Mouse (Mus musculus): Measurements from ENCODE around the gene Tmem268. TPM values are rescaled to one million over a fixed set of nuclear protein-coding genes. Genes with fewer than 3 reads are reported as not detected.

Tmem268 gene
- total RNA-seq, 2 experiments from 2014 or later, result 0.42 to 2.0 TPM

DNA sequence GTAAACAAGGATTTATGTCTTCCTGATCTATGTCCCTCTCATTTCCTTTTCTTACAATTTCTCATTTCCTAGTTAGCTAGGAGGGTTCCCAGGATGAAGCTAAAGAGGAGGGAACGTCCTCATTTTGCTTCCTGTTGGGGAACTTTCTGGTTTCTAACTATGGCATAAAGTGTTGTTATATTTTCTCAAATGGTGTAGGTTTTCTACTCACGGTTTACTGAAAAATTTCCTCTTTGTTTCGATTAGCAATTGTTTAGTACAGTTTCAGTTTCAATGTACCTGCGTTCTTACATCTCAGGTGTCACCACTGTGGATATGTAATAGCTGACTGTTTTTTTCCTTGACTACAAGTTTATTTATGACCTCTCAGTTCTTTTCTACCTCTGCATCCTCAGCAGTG, 32.0 kb downstream of the Tmem268 start:
- no peak for ATAC-seq (replicated peaks; ENCODE audit: low FRiP score, poor library complexity, severe bottlenecking)

DNA sequence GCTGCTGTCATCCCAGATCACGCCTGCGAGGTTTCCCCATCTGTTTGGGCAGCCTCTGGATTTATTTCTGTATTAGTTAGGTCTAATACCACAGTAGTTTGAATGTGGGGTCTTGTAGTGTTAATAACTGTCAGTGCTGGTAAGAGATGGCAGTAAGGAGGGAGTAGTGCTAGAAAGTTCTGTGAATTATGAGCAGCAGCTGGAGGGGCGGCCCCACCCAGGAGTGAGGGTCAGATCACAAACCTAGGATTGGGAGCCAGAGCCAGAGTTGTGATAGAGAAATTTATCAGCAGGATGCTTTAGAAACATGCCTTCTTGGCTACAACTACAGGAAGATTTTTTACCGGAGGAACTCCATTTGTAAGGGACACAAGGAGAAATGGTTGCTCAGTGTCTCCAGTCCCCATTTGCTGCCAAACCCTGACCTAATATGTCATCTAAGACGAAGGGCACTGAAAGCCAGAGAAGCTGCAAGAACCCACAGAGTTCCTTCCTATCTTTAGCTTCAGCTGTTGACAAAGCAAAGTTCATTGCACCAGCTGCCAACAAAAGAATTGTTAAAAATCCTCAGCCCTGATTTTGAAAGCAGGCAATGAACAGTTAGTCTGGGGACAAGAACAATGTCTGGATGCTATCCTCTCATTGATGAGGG, 36.0 kb downstream of the Tmem268 start:
- ATAC-seq (replicated peaks; ENCODE audit: low FRiP score, poor library complexity, severe bottlenecking), result no peak

DNA sequence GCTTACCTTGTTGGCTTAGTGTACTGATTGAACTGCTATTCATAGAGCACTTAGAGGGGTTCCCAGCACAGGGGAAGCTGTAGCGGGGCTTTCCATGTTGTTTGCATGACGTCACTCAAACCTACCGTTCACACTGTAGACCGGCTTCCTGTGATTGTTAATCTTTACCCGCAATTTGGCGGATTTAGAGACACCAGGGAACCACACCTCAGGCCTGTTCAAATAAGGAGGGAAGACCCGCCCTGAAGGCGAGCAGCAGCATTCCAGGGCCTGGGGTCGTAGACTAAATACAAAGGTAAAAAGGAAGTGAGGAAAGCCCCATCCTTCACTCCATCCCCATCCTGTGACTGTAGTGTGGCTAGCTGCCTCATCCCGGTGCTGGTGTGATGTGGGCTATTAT, 36.7 kb downstream of the Tmem268 start:
- no peak for ATAC-seq (replicated peaks; ENCODE audit: low FRiP score, poor library complexity, severe bottlenecking)

DNA sequence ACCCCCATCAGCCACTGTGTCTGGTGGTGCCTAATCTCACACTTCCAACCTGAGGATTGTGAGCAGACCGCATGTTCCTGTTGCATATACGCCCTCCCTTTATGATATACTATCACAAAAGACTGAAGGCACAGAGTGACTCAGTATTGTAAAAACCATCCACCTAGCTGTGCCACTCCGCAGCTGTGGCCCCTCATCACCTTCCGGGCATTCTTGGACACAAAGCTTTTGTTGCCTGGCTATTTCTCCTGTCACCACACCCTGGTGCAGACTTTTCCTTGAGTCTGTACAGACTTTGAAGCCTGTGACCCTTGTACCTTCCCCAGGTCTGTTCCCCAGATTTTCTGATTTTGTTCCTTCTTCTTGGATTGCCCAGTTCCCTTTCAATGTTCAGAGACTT, 37.4 kb downstream of the Tmem268 start:
- ATAC-seq (replicated peaks; ENCODE audit: low FRiP score, poor library complexity, severe bottlenecking), result no peak

DNA sequence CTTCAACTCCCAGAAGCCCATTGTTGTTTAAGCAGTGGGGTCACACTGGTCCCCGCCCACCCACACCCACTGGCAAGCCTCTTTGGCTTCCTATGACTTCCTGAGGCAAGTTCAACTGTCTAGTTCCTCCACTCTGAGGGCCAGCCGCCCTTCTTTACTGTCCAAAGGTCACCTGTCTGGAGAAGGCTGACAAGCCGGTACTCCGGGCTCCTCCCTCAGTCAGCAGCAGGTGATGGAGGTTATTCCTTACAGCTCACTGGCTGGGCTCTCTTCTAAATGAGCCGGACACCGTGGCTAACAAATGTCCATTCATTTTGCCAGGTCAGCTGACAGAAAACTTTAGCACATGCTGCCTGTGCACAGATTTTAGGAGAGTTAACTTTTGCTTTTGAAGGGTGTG, 42.2 kb downstream of the Tmem268 start:
- ATAC-seq (replicated peaks; ENCODE audit: low FRiP score, poor library complexity, severe bottlenecking), result no peak

DNA sequence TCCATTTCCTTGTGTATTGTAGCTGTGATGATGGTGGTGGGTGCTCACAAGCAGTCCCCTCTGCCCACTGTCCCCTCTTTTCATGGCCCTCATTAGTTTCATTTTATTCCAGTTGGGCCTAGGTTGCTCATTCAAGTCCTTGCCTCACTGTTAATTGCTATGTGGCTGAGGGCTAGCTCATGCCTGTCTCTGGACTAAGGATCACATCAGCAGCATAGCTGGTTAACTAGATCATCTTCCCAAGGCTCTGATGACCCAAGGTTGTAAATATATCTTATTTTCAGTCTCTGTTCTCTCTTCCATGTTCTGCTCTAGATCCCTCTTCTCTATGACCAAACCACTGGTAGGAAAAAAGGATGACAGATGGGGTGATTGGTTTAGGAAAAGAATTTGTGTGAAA, 42.7 kb downstream of the Tmem268 start:
- ATAC-seq (replicated peaks; ENCODE audit: low FRiP score, poor library complexity, severe bottlenecking), result no peak

DNA sequence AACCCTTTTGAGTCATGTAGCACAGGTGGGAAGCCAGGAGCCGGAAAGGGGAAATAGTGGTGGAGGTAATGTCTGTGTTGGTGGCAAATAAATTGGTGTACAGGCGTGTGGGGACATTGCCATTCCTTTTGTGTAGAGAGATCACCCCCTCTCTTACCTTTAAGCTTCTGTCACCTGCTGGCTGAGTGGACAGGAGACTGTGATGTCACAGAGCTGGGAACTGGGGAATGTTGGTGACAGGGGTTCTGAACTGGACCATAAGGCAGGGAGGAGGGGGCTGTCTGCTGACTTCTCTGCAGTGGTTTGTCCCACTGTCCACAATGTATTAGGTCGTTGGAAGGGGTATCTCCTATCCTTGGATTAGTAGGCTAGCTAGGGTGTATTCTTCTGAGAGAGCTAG, 46.4 kb downstream of the Tmem268 start, which contains the start of gene Gm11213:
Gm11213 (minus strand) TSS at position 317 of the 400 bp plus-strand sequence.
- no peak for ATAC-seq (replicated peaks; ENCODE audit: low FRiP score, poor library complexity, severe bottlenecking)

DNA sequence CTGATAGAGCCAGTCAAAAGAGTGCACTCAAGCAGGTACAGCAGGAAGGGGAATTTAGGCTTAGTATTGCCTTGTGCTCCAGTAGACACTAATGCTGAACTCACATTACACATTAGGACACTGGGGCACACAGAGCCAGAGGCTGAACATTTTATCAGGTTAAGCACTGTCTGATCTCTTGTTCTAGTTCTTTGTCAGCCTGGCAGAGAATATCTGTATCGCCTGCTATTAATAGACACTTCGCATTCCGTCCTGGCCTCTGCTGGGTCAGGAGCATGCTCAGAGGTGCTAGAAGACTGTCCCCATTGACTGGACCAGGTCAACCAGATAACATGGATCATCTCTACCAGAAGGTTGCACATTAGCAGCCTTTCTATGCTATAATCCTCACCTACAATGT, 47.0 kb downstream of the Tmem268 start:
- ATAC-seq (replicated peaks; ENCODE audit: low FRiP score, poor library complexity, severe bottlenecking), result no peak

DNA sequence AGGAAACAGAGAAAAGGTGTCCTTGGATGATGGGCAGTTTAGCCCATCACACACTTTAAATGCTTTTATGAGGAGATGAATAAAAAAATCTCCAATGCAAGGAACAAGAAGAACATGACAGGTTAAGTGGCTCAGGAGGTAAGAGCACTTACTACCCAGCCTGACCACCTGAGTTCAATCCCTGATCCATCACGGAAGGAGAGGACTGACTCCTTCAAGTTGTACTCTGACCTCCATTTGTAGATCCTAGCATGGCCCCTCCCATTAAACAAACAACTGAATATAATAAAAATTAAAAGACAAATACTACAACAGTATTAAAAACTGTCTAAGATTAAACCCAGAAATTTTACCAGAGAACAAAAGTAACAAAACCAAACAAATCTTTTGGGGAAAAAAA, 47.4 kb downstream of the Tmem268 start:
- ATAC-seq (replicated peaks; ENCODE audit: low FRiP score, poor library complexity, severe bottlenecking), result no peak

DNA sequence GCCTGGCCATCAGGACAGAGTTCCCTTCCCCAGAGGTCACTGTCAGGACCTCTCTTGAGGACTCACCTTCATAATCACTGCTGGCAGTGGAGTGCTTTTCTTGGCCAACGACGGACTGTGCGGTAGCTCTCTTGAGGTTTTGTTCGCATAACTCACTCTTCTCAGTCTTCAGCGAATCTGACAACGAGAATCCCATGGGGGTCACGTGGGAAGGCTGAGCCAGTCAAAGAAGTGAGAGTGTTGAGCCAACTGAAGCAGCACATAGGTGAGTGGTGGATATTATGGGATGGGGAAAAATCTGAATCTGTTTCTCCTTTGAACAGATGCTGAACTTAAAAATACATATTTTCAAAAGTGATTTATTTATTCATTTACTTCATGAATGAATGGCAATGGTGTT, 49.8 kb downstream of the Tmem268 start:
- ATAC-seq (replicated peaks; ENCODE audit: low FRiP score, poor library complexity, severe bottlenecking), result no peak

DNA sequence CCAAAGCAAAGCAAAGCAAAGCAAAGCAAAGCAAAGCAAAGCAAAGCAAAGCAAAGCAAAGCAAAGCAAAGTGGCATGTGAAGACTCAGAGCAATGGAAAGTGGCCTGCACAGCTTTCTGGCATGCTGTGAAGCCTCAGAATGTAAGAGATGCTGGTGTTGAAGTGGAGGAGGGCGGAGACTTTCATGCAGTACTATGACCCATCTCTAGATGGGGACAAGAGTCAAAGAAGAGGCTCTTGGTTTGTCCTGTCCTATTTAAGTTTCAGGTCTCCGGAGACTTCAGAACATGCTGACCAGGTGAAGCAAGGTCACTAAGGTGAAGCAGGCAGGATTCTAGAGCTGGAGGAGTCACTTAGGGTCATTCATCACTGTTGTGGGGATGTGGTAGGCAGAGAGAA, 63.3 kb downstream of the Tmem268 start:
- no peak for ATAC-seq (replicated peaks; ENCODE audit: low FRiP score, poor library complexity, severe bottlenecking)

DNA sequence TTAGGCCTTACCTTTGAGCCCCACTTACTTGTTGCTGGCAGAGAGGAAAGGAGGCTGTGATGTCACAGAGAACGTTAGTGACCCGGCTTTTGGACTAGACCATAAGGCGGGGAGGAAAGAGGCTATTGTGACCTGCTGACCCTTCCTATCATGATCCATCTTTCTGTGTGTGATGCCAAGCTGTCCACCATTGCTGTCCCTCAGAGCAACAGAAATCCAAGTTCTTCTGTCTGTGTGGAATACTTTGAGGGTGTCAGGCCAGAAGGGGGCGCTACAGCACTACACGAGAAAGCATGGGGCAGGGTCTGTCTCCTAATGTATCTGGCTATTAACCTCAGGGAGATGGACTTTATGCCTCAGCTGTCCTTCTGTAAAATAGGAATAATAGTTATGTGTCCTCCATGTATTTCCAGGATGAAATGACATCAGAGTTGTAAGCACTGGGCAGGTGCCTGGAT, 63.8 kb downstream of the Tmem268 start, which contains the start of gene Tex48:
Tex48 (minus strand) TSS at position 51 of the 458 bp plus-strand sequence.
- ATAC-seq (replicated peaks; ENCODE audit: low FRiP score, poor library complexity, severe bottlenecking), result no peak

DNA sequence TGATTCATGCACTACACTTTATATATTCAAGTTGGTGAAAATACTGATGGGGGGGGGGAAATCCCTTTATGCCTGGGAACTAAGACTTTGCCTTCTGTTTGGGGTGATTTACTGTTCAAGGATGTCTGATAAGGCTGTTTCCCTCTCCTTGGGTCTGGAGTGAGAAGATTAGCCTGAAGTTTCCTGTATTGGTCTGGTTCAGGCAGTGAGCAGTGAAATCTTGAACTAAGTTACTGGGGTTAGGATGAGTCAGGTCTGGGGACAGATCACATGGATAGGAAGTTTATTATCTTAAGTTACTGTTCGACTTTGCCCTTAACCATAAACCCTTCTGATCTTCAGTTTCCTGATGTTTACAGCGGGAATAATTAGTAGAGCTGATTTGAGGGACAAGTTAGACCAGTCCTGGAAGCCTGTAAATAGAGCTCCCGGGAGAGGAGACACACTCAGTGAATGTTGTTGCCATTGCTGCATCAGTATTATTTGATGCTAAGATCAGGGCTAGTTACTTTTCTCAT, 67.0 kb downstream of the Tmem268 start:
- ATAC-seq (replicated peaks; ENCODE audit: low FRiP score, poor library complexity, severe bottlenecking), result no peak

DNA sequence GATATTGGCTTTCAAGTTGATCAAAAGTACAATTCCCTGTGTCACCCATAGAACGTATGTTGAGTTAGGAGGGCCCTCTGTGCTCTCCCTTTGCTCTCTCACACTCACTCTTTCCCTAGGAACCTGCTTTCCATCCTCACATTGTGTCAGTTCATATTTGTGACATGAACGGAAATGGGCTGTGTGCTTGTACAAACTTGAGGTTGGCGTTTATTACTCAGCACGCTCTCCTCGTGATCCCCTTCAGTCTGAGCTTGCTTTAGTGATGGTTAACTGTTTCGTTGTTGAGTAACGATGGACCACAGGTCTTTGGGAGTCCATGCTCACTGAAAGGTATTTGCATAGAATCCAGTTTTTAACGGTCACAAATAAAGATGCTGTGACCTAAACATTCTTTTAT, 68.5 kb downstream of the Tmem268 start:
- ATAC-seq (replicated peaks; ENCODE audit: low FRiP score, poor library complexity, severe bottlenecking), result no peak

DNA sequence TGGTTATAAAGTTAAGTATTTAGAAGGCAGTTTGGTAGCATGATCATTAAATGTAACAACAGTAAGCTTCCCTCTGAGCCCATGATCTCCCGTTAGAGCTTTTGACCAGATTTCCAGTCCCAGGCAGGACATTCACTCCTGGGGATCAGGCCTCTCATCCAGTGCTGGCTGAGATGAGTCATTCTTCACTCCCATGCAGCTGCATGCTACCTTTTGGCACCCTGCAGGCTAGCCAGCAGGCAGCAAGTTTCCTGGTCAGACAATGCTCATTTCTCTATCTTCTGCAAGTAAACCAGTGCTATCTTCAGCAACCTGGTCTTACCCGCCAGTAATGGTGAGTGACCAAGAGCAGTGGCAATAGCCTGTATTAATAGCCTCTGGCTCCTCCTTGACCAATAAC, 74.6 kb downstream of the Tmem268 start:
- no peak for ATAC-seq (replicated peaks; ENCODE audit: low FRiP score, poor library complexity, severe bottlenecking)

Other genes starting within 250 kb of the Tmem268 start
- gene Orm1, start 214.2 kb upstream of the Tmem268 start, total RNA-seq (2015; ENCODE audit: low replicate concordance), result 16.6 and 43.6 TPM in 2 replicates
- 5.5 and 23.5 TPM in 2 replicates for gene Orm1, start 214.2 kb upstream of the Tmem268 start, total RNA-seq (2017; ENCODE audit: low replicate concordance)
- not detected in 2 replicates for gene Orm3, start 202.6 kb upstream of the Tmem268 start, total RNA-seq (2015; ENCODE audit: low replicate concordance)
- not detected in 2 replicates for gene Orm3, start 202.6 kb upstream of the Tmem268 start, total RNA-seq (2017; ENCODE audit: low replicate concordance)
- gene Orm2, start 196.3 kb upstream of the Tmem268 start, total RNA-seq (2015; ENCODE audit: low replicate concordance), result not detected in 2 replicates
- gene Orm2, start 196.3 kb upstream of the Tmem268 start, total RNA-seq (2017; ENCODE audit: low replicate concordance), result not detected in 2 replicates
- gene Akna, start 155.4 kb upstream of the Tmem268 start, total RNA-seq (2015; ENCODE audit: low replicate concordance), result 18.7 and 26.4 TPM in 2 replicates
- 12.0 and 13.1 TPM in 2 replicates for gene Akna, start 155.4 kb upstream of the Tmem268 start, total RNA-seq (2017; ENCODE audit: low replicate concordance)
- gene Whrn, start 62.8 kb upstream of the Tmem268 start, total RNA-seq (2015; ENCODE audit: low replicate concordance), result 0.84 TPM in 1 of 2 replicates, not detected in the other
- 0.77 TPM in 1 of 2 replicates, not detected in the other for gene Whrn, start 62.8 kb upstream of the Tmem268 start, total RNA-seq (2017; ENCODE audit: low replicate concordance)
- gene Atp6v1g1, start 14.0 kb upstream of the Tmem268 start, total RNA-seq (2015; ENCODE audit: low replicate concordance), result 83.0 and 91.2 TPM in 2 replicates
- gene Atp6v1g1, start 14.0 kb upstream of the Tmem268 start, total RNA-seq (2017; ENCODE audit: low replicate concordance), result 52.5 and 69.6 TPM in 2 replicates
- gene Gm11213, start 46.5 kb downstream of the Tmem268 start, total RNA-seq (2015; ENCODE audit: low replicate concordance), result not detected in 2 replicates
- gene Gm11213, start 46.5 kb downstream of the Tmem268 start, total RNA-seq (2017; ENCODE audit: low replicate concordance), result not detected in 2 replicates
- gene Tex48, start 63.6 kb downstream of the Tmem268 start, total RNA-seq (2015; ENCODE audit: low replicate concordance), result not detected in 2 replicates
- not detected in 2 replicates for gene Tex48, start 63.6 kb downstream of the Tmem268 start, total RNA-seq (2017; ENCODE audit: low replicate concordance)
- not detected in 2 replicates for gene Gm11214, start 104.6 kb downstream of the Tmem268 start, total RNA-seq (2015; ENCODE audit: low replicate concordance)
- not detected in 2 replicates for gene Gm11214, start 104.6 kb downstream of the Tmem268 start, total RNA-seq (2017; ENCODE audit: low replicate concordance)
- gene Tnfsf15, start 186.3 kb downstream of the Tmem268 start, total RNA-seq (2015; ENCODE audit: low replicate concordance), result not detected in 2 replicates
- not detected in 2 replicates for gene Tnfsf15, start 186.3 kb downstream of the Tmem268 start, total RNA-seq (2017; ENCODE audit: low replicate concordance)

Data from erythroid progenitor cell, adult 5-6 weeks (primary cell).